Mouse (Mus musculus) liver, embryonic 14.5 days (tissue): ENCODE data around the gene Smarcc2. TPM values are rescaled to one million over a fixed set of nuclear protein-coding genes. Genes with fewer than 3 reads are reported as not detected.

Experiments used
- ATAC-seq: fragments of 200-750 bp; cut with Nextera tagmentation; 2 replicates; pipeline ENCODE4 v1.8.0; 2017; ENCODE audit warnings: moderate number of reproducible peaks, mild to moderate bottlenecking, moderate library complexity; ENCODE audit not compliant: insufficient read depth
- DNase-seq, 3 experiments: peaks; one replicate each; pipeline ENCODE4 v3.0.0-alpha.2; 2012 to 2013; ENCODE audit warnings: low read depth in 3 of 3, low spot score in 3 of 3
- H3K27ac ChIP-seq: fragments of 300-500 bp; sonication (generic); 2 replicates; pipeline ENCODE4 v1.5.1; 2014; ENCODE audit warnings: moderate library complexity, mild to moderate bottlenecking, control low read depth, inconsistent platforms
- H3K27me3 ChIP-seq: fragments of 300-500 bp; sonication (generic); 2 replicates; pipeline ENCODE4 v1.6.1; 2014; ENCODE audit warnings: mild to moderate bottlenecking, low read length, moderate library complexity; ENCODE audit not compliant: control insufficient read depth, insufficient read depth
- H3K36me3 ChIP-seq: fragments of 300-500 bp; sonication (generic); replicated peaks from 2 replicates; pipeline ENCODE4 v1.6.1; 2014; ENCODE audit warnings: low read depth; ENCODE audit not compliant: control insufficient read depth, insufficient read depth
- H3K4me1 ChIP-seq, 2 experiments: fragments of 200-500 bp in 1 of 2; fragments of 300-500 bp in 1 of 2; sonication (generic) in 1 of 2; replicated peaks; 2 replicates each; pipeline ENCODE4 v1.6.1; 2012 to 2014; ENCODE audit warnings: antibody characterized with exemption in 1 of 2, inconsistent platforms in 1 of 2, low read length in 1 of 2; ENCODE audit not compliant: control insufficient read depth in 2 of 2, insufficient read depth in 2 of 2
- H3K4me2 ChIP-seq: fragments of 300-500 bp; sonication (generic); 2 replicates; pipeline ENCODE4 v1.6.1; 2014; ENCODE audit warnings: low read depth, mild to moderate bottlenecking, control low read depth, moderate library complexity
- H3K4me3 ChIP-seq, 2 experiments: fragments of 200-500 bp in 1 of 2; fragments of 300-500 bp in 1 of 2; sonication (generic) in 1 of 2; 2 replicates each; pipeline ENCODE4 v1.5.1; 2012 to 2014; ENCODE audit warnings: low read depth in 2 of 2, low read length in 2 of 2, mild to moderate bottlenecking in 2 of 2, control low read depth in 1 of 2, inconsistent platforms in 1 of 2, moderate library complexity in 1 of 2; ENCODE audit not compliant: insufficient read depth in 1 of 2
- H3K9ac ChIP-seq: fragments of 300-500 bp; sonication (generic); replicated peaks from 2 replicates; pipeline ENCODE4 v1.6.1; 2014; ENCODE audit warnings: mild to moderate bottlenecking, control low read depth, moderate library complexity
- H3K9me3 ChIP-seq: fragments of 300-500 bp; sonication (generic); 2 replicates; pipeline ENCODE4 v1.6.1; 2016; ENCODE audit warnings: low read length, mixed read lengths; ENCODE audit not compliant: control insufficient read depth
- CTCF ChIP-seq: IDR thresholded peaks from 2 replicates; pipeline ENCODE4 v1.5.1; 2016; ENCODE audit warnings: antibody characterized with exemption, low read depth, control low read depth
- EP300 ChIP-seq: IDR thresholded peaks from 2 replicates; pipeline ENCODE4 v1.6.1; 2016; ENCODE audit warnings: antibody characterized with exemption, low read depth
- whole genome bisulfite sequencing: fragments of 180-500 bp; shearing (Covaris S2); extraction: QIAGEN DNeasy Blood & Tissue Kit; methylation state at CpG from one replicate; pipeline ENCODE4 v1.1.7; 2014; ENCODE audit not compliant: insufficient replicate concordance; 5-methylcytosine and 5-hydroxymethylcytosine counted together
- polyA plus RNA-seq, 2 experiments: library from polyadenylated mRNA; depleted of rRNA in 1 of 2; stranded (reverse) in 1 of 2; unstranded in 1 of 2; fragments of >200 nt; fragmentation: Nextera tagmentation in 1 of 2; extraction: Ambion mirVana in 1 of 2; gene quantifications; 2 replicates each; pipeline versions ENCODE4 v1.2.1 to v1.2.3; 2012 to 2014

Gene Smarcc2
- polyA plus RNA-seq, 2 experiments, result 27.7 to 29.8 TPM

GRCm38 (mm10) chr10:128525671-128526308, 66.7 kb downstream of the Smarcc2 start, which contains the start of gene Esyt1:
Gene Esyt1 (minus strand): TSS chr10:128525871.
- H3K9ac ChIP-seq, result peak within 1 kb of the TSS; percentile 86
- TF ChIP-seq CTCF, result peak; percentile 47
- TF ChIP-seq EP300, result no peak

GRCm38 (mm10) chr10:128526366-128527356, 67.6 kb downstream of the Smarcc2 start:
- H3K27me3 ChIP-seq, result no peaks in the 10 kb centered on the region
- peak overlapping the region; percentile 67 to 82 for H3K4me3 ChIP-seq
- TF ChIP-seq CTCF (no peak), EP300 (no peak; the same call in 1 of the 2 replicates)
- DNase-seq (no peak), ATAC-seq (peak; percentile 30; the same call in 1 of the 2 replicates)
- H3K4me2 ChIP-seq, result peak overlapping the region; percentile 97
- H3K4me1 ChIP-seq, result peaks cover 11 to 18% of the 10 kb centered on the region in 2 experiments
- H3K36me3 ChIP-seq, result no peaks in the 10 kb centered on the region
- peak overlapping the region; percentile 78 for H3K27ac ChIP-seq
- peak overlapping the region; percentile 75 for H3K9ac ChIP-seq
- 22% methylated on average over 28 of the region's 28 CpGs for WGBS
- no peaks in the 10 kb centered on the region for H3K9me3 ChIP-seq

More at GRCm38 (mm10) chr10:128525671-128526308, 66.7 kb downstream of the Smarcc2 start, which contains the start of gene Esyt1:
- Histone ChIP-seq H3K4me3 (peak within 1 kb of the TSS; percentile 67 to 82), H3K4me2 (peak within 1 kb of the TSS; percentile 97), H3K9me3 (no peaks in the 10 kb centered on the region), H3K4me1 (peaks cover 11 to 18% of the 10 kb centered on the region in 2 experiments), H3K36me3 (no peaks in the 10 kb centered on the region), H3K27ac (peak within 1 kb of the TSS; percentile 81), H3K27me3 (no peaks in the 10 kb centered on the region)
- under 1% methylated on average over 37 of the region's 37 CpGs for WGBS
- peak; percentile 99 for DNase-seq
- ATAC-seq, result peak; percentile 94

GRCm38 (mm10) chr10:128535206-128535605, 76.2 kb downstream of the Smarcc2 start:
- Histone ChIP-seq H3K9me3 (no peaks in the 10 kb centered on the region), H3K27me3 (no peaks in the 10 kb centered on the region), H3K4me1 (peaks cover 3 to 14% of the 10 kb centered on the region in 2 experiments; a peak in 3 of 4 replicates), H3K27ac (no peak overlapping the region), H3K4me2 (no peak overlapping the region), H3K36me3 (no peaks in the 10 kb centered on the region), H3K4me3 (no peak overlapping the region), H3K9ac (no peak overlapping the region)
- DNase-seq (no peak), ATAC-seq (no peak)
- WGBS, result 63% methylated on average over 2 of the region's 2 CpGs
- TF ChIP-seq CTCF, result no peak
- no peak for TF ChIP-seq EP300

- Histone ChIP-seq H3K36me3 (no peaks in the 10 kb centered on the region), H3K9ac (peak overlapping the region; percentile 38; the same call in 1 of the 2 replicates), H3K4me3 (peak overlapping the region in 1 of 2 experiments; percentile 15; a peak in 1 of 4 replicates), H3K27me3 (no peaks in the 10 kb centered on the region), H3K9me3 (no peaks in the 10 kb centered on the region), H3K4me1 (peaks cover 3 to 14% of the 10 kb centered on the region in 2 experiments; a peak in 3 of 4 replicates), H3K27ac (peak overlapping the region; percentile 61), H3K4me2 (peak overlapping the region; percentile 59)
- TF ChIP-seq EP300, result no peak
- DNase-seq (no peak), ATAC-seq (peak; percentile 34)
- WGBS, result 54% methylated on average over 4 of the region's 4 CpGs
Observed at GRCm38 (mm10) chr10:128535624-128536265, 76.7 kb downstream of the Smarcc2 start.
